Mouse (Mus musculus) embryo, embryonic 9.5 days (tissue): Measurements from ENCODE around the gene Nubpl.
A peak's percentile ranks its signal among the peaks of the same experiment; 100 is the strongest.

ENCODE experiments used
- DNase-seq: peaks from one replicate; pipeline ENCODE4 v3.0.0-alpha.2; 2017; ENCODE audit errors: extremely low spot score

Nubpl gene

GRCm38 (mm10) chr12:52247438-52247837, 149.9 kb downstream of the Nubpl start:
- no peak for DNase-seq

GRCm38 (mm10) chr12:52248531-52248930, 151.0 kb downstream of the Nubpl start:
- no peak for DNase-seq

- DNase-seq, result no peak
Measured at GRCm38 (mm10) chr12:52254089-52254488, 156.6 kb downstream of the Nubpl start.

- DNase-seq, result no peak
Measured at GRCm38 (mm10) chr12:52268131-52268530, 170.6 kb downstream of the Nubpl start.

GRCm38 (mm10) chr12:52272828-52273227, 175.3 kb downstream of the Nubpl start:
- no peak for DNase-seq

- no peak for DNase-seq
Measured at GRCm38 (mm10) chr12:52276320-52276719, 178.8 kb downstream of the Nubpl start.

- no peak for DNase-seq
Measured at GRCm38 (mm10) chr12:52281232-52281631, 183.7 kb downstream of the Nubpl start.

GRCm38 (mm10) chr12:52284471-52284870, 186.9 kb downstream of the Nubpl start:
- no peak for DNase-seq

GRCm38 (mm10) chr12:52286802-52287201, 189.3 kb downstream of the Nubpl start:
- DNase-seq, result no peak

GRCm38 (mm10) chr12:52288537-52288936, 191.0 kb downstream of the Nubpl start:
- no peak for DNase-seq

- DNase-seq, result peak; percentile 32
Measured at GRCm38 (mm10) chr12:52288941-52289567, 191.5 kb downstream of the Nubpl start.

- DNase-seq, result no peak
Measured at GRCm38 (mm10) chr12:52289594-52289993, 192.1 kb downstream of the Nubpl start.

- DNase-seq, result no peak
Measured at GRCm38 (mm10) chr12:52293931-52294330, 196.4 kb downstream of the Nubpl start.

GRCm38 (mm10) chr12:52297988-52298387, 200.5 kb downstream of the Nubpl start:
- no peak for DNase-seq

GRCm38 (mm10) chr12:52298683-52299082, 201.1 kb downstream of the Nubpl start:
- no peak for DNase-seq

GRCm38 (mm10) chr12:52302961-52303360, 205.4 kb downstream of the Nubpl start:
- no peak for DNase-seq

GRCm38 (mm10) chr12:52306348-52306747, 208.8 kb downstream of the Nubpl start:
- no peak for DNase-seq

- no peak for DNase-seq
Measured at GRCm38 (mm10) chr12:52307331-52307982, 209.9 kb downstream of the Nubpl start.

- DNase-seq, result no peak
Measured at GRCm38 (mm10) chr12:52308628-52309027, 211.1 kb downstream of the Nubpl start.

GRCm38 (mm10) chr12:52314818-52315217, 217.3 kb downstream of the Nubpl start:
- no peak for DNase-seq

GRCm38 (mm10) chr12:52317635-52318034, 220.1 kb downstream of the Nubpl start:
- DNase-seq, result no peak

GRCm38 (mm10) chr12:52318426-52318825, 220.9 kb downstream of the Nubpl start:
- no peak for DNase-seq

- no peak for DNase-seq
Measured at GRCm38 (mm10) chr12:52319156-52319555, 221.6 kb downstream of the Nubpl start.

- DNase-seq, result no peak
Measured at GRCm38 (mm10) chr12:52328488-52328887, 231.0 kb downstream of the Nubpl start.
